In genomic region chr7:67459209-67459608, GRCm38 (mm10) we compare ENCODE assay signal across 21 mouse cellular contexts.
A peak's percentile ranks its signal among the peaks of the same experiment; 100 is the strongest.
DNase-seq lines count a peak whose midpoint lies in the region; ATAC-seq and TF ChIP-seq lines count a peak whose summit lies in the region.
"Had no signal": no experiment of that assay in that cellular context is flagged by ENCODE, and none has a peak within 500 bp of the region (broad histone marks: within the 10 kb centered on the region; RNA-seq: fewer than 3 reads in every experiment).

No protein-coding gene starts in this region.

- H3ac ChIP-seq in myocyte (ENCODE audit: control insufficient read depth, insufficient read length), result no peak overlapping the region

- TF ChIP-seq POLR2A in liver, adult 2 months (IDR thresholded peaks at IDR 0.05; ENCODE audit: extremely low read depth, insufficient read depth, low read length), result no peak
- TF ChIP-seq POLR2A in myocyte (IDR thresholded peaks at IDR 0.05; ENCODE audit: insufficient read length, low read depth), result no peak

- H3K27ac ChIP-seq in embryonic facial prominence, embryonic 15.5 days (replicated peaks), result 0 out of 2 replicates have a peak overlapping the region, but pooled peaks have one; percentile 48
- no peak overlapping the region for H3K27ac ChIP-seq in embryonic facial prominence, embryonic 10.5 days (replicated peaks)
- H3K27ac ChIP-seq in liver, adult 2 months (replicated peaks; ENCODE audit: insufficient read depth, low read depth, low read length), result peak overlapping the region; percentile 70; the same call in 1 of the 2 replicates
- no peak overlapping the region for H3K27ac ChIP-seq in liver, postnatal 0 days (ENCODE audit: low read depth)
- H3K27ac ChIP-seq: hindbrain, embryonic 13.5 days; intestine, embryonic 15.5 days had no signal

- 93% methylated on average over 9 of the region's 9 CpGs for WGBS in embryonic facial prominence, embryonic 15.5 days
- 94% methylated on average over 9 of the region's 9 CpGs for WGBS in embryonic facial prominence, embryonic 10.5 days
- 95% methylated on average over 9 of the region's 9 CpGs for WGBS in liver, adult 2 months
- 84% methylated on average over 9 of the region's 9 CpGs for WGBS in liver, postnatal 0 days (ENCODE audit: insufficient replicate concordance)

- no peak for TF ChIP-seq CTCF in liver, adult 2 months (IDR thresholded peaks at IDR 0.05; ENCODE audit: low read depth, low read length)
- no peak for TF ChIP-seq CTCF in liver, postnatal 0 days (IDR thresholded peaks at IDR 0.05; ENCODE audit: low read depth)

- H3K4me3 ChIP-seq in embryonic facial prominence, embryonic 15.5 days (replicated peaks), result no peak overlapping the region
- H3K4me3 ChIP-seq in embryonic facial prominence, embryonic 10.5 days, result no peak overlapping the region
- H3K4me3 ChIP-seq in liver, adult 2 months (ENCODE audit: insufficient read depth, low read depth, low read length), result no peak overlapping the region
- H3K4me3 ChIP-seq in liver, postnatal 0 days (ENCODE audit: low read depth, low read length), result no peak overlapping the region
- H3K4me3 ChIP-seq in myocyte, result no peak overlapping the region
- H3K4me3 ChIP-seq: gastrocnemius, adult 2 months; heart, embryonic 12.5 days; heart, embryonic 15.5 days; hindbrain, embryonic 10.5 days; hindbrain, embryonic 13.5 days; intestine, embryonic 15.5 days had no signal

- TF ChIP-seq EP300 in liver, postnatal 0 days (IDR thresholded peaks at IDR 0.05; ENCODE audit: low read depth), result no peak

- no peaks in the 10 kb centered on the region for H3K9me3 ChIP-seq in embryonic facial prominence, embryonic 15.5 days (replicated peaks)
- H3K9me3 ChIP-seq in embryonic facial prominence, embryonic 10.5 days, result no peaks in the 10 kb centered on the region
- H3K9me3 ChIP-seq in liver, postnatal 0 days (ENCODE audit: low read length), result no peaks in the 10 kb centered on the region
- H3K9me3 ChIP-seq: heart, embryonic 12.5 days; heart, embryonic 15.5 days; hindbrain, embryonic 10.5 days; hindbrain, embryonic 13.5 days; intestine, embryonic 15.5 days had no signal

- ATAC-seq in embryonic facial prominence, embryonic 15.5 days (ENCODE audit: insufficient number of reproducible peaks, low FRiP score, low TSS enrichment, low read depth), result no peak
- ATAC-seq in liver, postnatal 0 days, result no peak
- ATAC-seq: forebrain, embryonic 14.5 days; forebrain, postnatal 0 days; hindbrain, embryonic 16.5 days; intestine, embryonic 15.5 days had no signal

- no peak overlapping the region for H3K9ac ChIP-seq in embryonic facial prominence, embryonic 15.5 days
- H3K9ac ChIP-seq in liver, adult 2 months (ENCODE audit: low read depth, low read length), result no peak overlapping the region
- H3K9ac ChIP-seq in liver, postnatal 0 days (replicated peaks), result no peak overlapping the region
- H3K9ac ChIP-seq: forebrain, postnatal 0 days; heart, embryonic 12.5 days; heart, embryonic 15.5 days; hindbrain, embryonic 13.5 days; intestine, embryonic 15.5 days had no signal

- H3K4me1 ChIP-seq in embryonic facial prominence, embryonic 15.5 days, result peaks cover 28% of the 10 kb centered on the region; the same call in 1 of the 2 replicates
- peaks cover 31% of the 10 kb centered on the region for H3K4me1 ChIP-seq in embryonic facial prominence, embryonic 10.5 days
- peaks cover 8% of the 10 kb centered on the region for H3K4me1 ChIP-seq in liver, adult 2 months (ENCODE audit: control insufficient read depth, insufficient read depth, low read length)
- peaks cover 30% of the 10 kb centered on the region for H3K4me1 ChIP-seq in liver, postnatal 0 days (ENCODE audit: insufficient read depth)

- no peaks in the 10 kb centered on the region for H3K27me3 ChIP-seq in embryonic facial prominence, embryonic 15.5 days
- H3K27me3 ChIP-seq in embryonic facial prominence, embryonic 10.5 days (replicated peaks; ENCODE audit: low read depth, poor library complexity, severe bottlenecking), result peaks cover 34% of the 10 kb centered on the region
- H3K27me3 ChIP-seq in liver, adult 2 months (ENCODE audit: control insufficient read depth, insufficient read depth, low read length), result no peaks in the 10 kb centered on the region
- H3K27me3 ChIP-seq in liver, postnatal 0 days (ENCODE audit: insufficient read depth, low read length), result no peaks in the 10 kb centered on the region
- no peaks in the 10 kb centered on the region for H3K27me3 ChIP-seq in myocyte (ENCODE audit: control insufficient read depth, insufficient read depth, insufficient read length)
- H3K27me3 ChIP-seq: heart, embryonic 12.5 days; heart, embryonic 15.5 days; intestine, embryonic 15.5 days had no signal

- H3K36me3 ChIP-seq in embryonic facial prominence, embryonic 15.5 days, result no peaks in the 10 kb centered on the region
- no peaks in the 10 kb centered on the region for H3K36me3 ChIP-seq in embryonic facial prominence, embryonic 10.5 days (replicated peaks)
- H3K36me3 ChIP-seq in liver, adult 2 months (ENCODE audit: control insufficient read depth, insufficient read depth, low read length), result no peaks in the 10 kb centered on the region
- no peaks in the 10 kb centered on the region for H3K36me3 ChIP-seq in liver, postnatal 0 days (replicated peaks; ENCODE audit: insufficient read depth, low read length)
- H3K36me3 ChIP-seq in myocyte (ENCODE audit: control insufficient read depth, insufficient read depth), result no peaks in the 10 kb centered on the region
- H3K36me3 ChIP-seq: heart, embryonic 12.5 days; heart, embryonic 15.5 days; hindbrain, embryonic 10.5 days; hindbrain, embryonic 13.5 days; intestine, embryonic 15.5 days had no signal

- H3K79me2 ChIP-seq in liver, adult 2 months (ENCODE audit: control insufficient read depth, insufficient read depth, low read length), result no peaks in the 10 kb centered on the region
- H3K79me2 ChIP-seq in myocyte (ENCODE audit: control insufficient read depth, insufficient read depth), result no peaks in the 10 kb centered on the region

- no peak overlapping the region for H3K4me2 ChIP-seq in embryonic facial prominence, embryonic 15.5 days (replicated peaks)
- no peak overlapping the region for H3K4me2 ChIP-seq in liver, postnatal 0 days (ENCODE audit: low read depth, low read length)
- peak overlapping the region; percentile 7 for H3K4me2 ChIP-seq in myocyte (ENCODE audit: low read depth)
- H3K4me2 ChIP-seq: heart, embryonic 15.5 days; hindbrain, embryonic 13.5 days; intestine, embryonic 15.5 days had no signal

- DNase-seq in embryonic facial prominence, embryonic 10.5 days (ENCODE audit: low spot score), result no peak
- no peak for DNase-seq in liver, adult 2 months (ENCODE audit: extremely low read depth, low read depth, low spot score)
- no peak for DNase-seq in liver, postnatal 0 days
- no peak for DNase-seq in ovary, postnatal 36 days (ENCODE audit: low spot score)
- DNase-seq: cerebellum, adult 11-12 months; cerebellum, adult 8-10 months; cerebellum, postnatal 10 days; cerebellum, postnatal 36 days; embryo, embryonic 11 days; forebrain, postnatal 0 days; gastrocnemius, postnatal 14 days had no signal

TF ChIP-seq in myocyte, 11 proteins besides CTCF, POLR2A, EP300 and RAD21:
- TF ChIP-seq E2F4 (IDR thresholded peaks at IDR 0.05; ENCODE audit: insufficient read depth) (no peak), MAX (IDR thresholded peaks at IDR 0.05; ENCODE audit: low read depth) (no peak), USF1 (IDR thresholded peaks at IDR 0.05; ENCODE audit: low read depth) (no peak), MYOG (IDR thresholded peaks at IDR 0.05; ENCODE audit: control insufficient read depth in 1 of 3, insufficient read depth in 1 of 3, insufficient read length in 2 of 3, low read depth in 2 of 3) (no peak), TCF3 (IDR thresholded peaks at IDR 0.05; ENCODE audit: insufficient read length, low read depth) (no peak), MYOD1 (IDR thresholded peaks at IDR 0.05; ENCODE audit: control insufficient read depth in 1 of 3, insufficient read length in 2 of 3, low read depth in 2 of 3) (no peak), TCF12 (IDR thresholded peaks at IDR 0.05; ENCODE audit: insufficient read depth, poor library complexity, severe bottlenecking) (no peak), CEBPB (IDR thresholded peaks at IDR 0.05; ENCODE audit: insufficient read depth, poor library complexity, severe bottlenecking) (no peak), POLR2AphosphoS2 (IDR thresholded peaks at IDR 0.05; ENCODE audit: insufficient read length, low read depth) (no peak), SRF (IDR thresholded peaks at IDR 0.05; ENCODE audit: control insufficient read depth, insufficient read length, low read depth) (no peak), REST (IDR thresholded peaks at IDR 0.05; ENCODE audit: insufficient read depth, insufficient read length) (no peak)

Comparison
In these comparisons a context has a peak if more than half of its experiments do, and no peak if none do; other contexts are left out.
1. H3K27ac ChIP-seq: peak in embryonic facial prominence, embryonic 15.5 days (single experiment) and liver, adult 2 months (single experiment); none in embryonic facial prominence, embryonic 10.5 days (single experiment) and liver, postnatal 0 days (single experiment).